Mouse (Mus musculus) brain, embryonic 14.5 days (tissue): Measurements from ENCODE around the gene H2-Q1.
"Not testable (repeated sequence)": the region's sequence is repeated elsewhere in the genome, so short reads cannot be mapped to it uniquely, and the experiment has no call there.

Experiments
- CTCF ChIP-seq: fragments of 200-500 bp; IDR thresholded peaks from 2 replicates; pipeline ENCODE4 v1.5.1; 2012; ENCODE audit warnings: inconsistent platforms, mild to moderate bottlenecking, moderate library complexity, borderline replicate concordance; ENCODE audit not compliant: insufficient read depth, insufficient read length; ENCODE audit errors: extremely low read depth
- POLR2A ChIP-seq: fragments of 200-500 bp; IDR thresholded peaks from 2 replicates; pipeline ENCODE4 v1.6.1; 2012; ENCODE audit warnings: mild to moderate bottlenecking, inconsistent platforms, borderline replicate concordance; ENCODE audit not compliant: poor library complexity, insufficient read depth, insufficient read length, severe bottlenecking; ENCODE audit errors: extremely low read depth

- TF ChIP-seq CTCF, POLR2A: not testable (repeated sequence)
These were observed 19.8 kb upstream of the H2-Q1 start for GRCm38 (mm10) chr17:35300261-35300945.
